Mouse (Mus musculus) liver, adult 2 months (tissue): ENCODE data around the gene Pole4.

Experiments
- CTCF ChIP-seq: fragments of 200-500 bp; IDR thresholded peaks from 2 replicates; pipeline ENCODE4 v1.5.1; 2011; ENCODE audit warnings: low read depth, low read length, control low read depth
- POLR2A ChIP-seq: fragments of 200-500 bp; IDR thresholded peaks from 2 replicates; pipeline ENCODE4 v1.6.1; 2011; ENCODE audit warnings: low read length, control low read depth; ENCODE audit not compliant: insufficient read depth; ENCODE audit errors: extremely low read depth

DNA sequence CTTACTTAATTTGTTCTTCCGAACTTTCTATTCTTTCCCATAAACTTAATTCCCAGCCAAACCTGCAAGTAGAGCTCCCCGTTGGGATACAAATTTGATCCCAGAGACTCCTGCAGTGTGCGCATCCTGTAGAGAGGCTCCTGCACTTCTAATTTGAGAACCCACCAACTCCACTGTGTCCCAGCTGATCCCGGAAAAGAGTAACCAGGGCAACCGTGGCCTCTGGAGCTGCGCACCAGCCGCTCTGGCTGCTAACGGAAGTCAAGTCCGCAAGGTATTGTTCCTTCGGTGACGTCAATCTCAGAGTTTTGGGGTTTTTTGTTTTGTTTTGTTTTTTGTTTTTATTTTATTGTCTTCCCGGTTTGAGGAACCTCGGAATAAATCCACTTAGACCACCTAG, 10.5 kb downstream of the Pole4 start:
- no peak for TF ChIP-seq CTCF
- no peak for TF ChIP-seq POLR2A
